Mouse (Mus musculus) CH12.LX (cell line): ENCODE measurements around the gene Erbb3. TPM values are rescaled to one million over a fixed set of nuclear protein-coding genes. Genes with fewer than 3 reads are reported as not detected.

Source experiments
- DNase-seq: peaks from one replicate; pipeline ENCODE4 v3.0.0-alpha.2; 2013; ENCODE audit errors: extremely low read depth
- H3K27ac ChIP-seq: 2 replicates; pipeline ENCODE4 v1.5.1; 2012; ENCODE audit warnings: low read depth, mild to moderate bottlenecking, control low read depth, moderate library complexity; ENCODE audit not compliant: insufficient read depth
- H3K27me3 ChIP-seq: replicated peaks from 2 replicates; pipeline ENCODE3; 2012; ENCODE audit warnings: inconsistent platforms
- H3K36me3 ChIP-seq, 2 experiments: replicated peaks in 1 of 2; 2 replicates each; pipeline versions ENCODE3 to v1.6.1; 2012; ENCODE audit warnings: inconsistent platforms in 1 of 2, low read length in 1 of 2, mild to moderate bottlenecking in 1 of 2, mixed read lengths in 1 of 2, moderate library complexity in 1 of 2; ENCODE audit not compliant: control insufficient read depth in 1 of 2, insufficient read depth in 1 of 2
- H3K4me1 ChIP-seq, 2 experiments: 2 replicates each; pipeline ENCODE4 v1.6.1; 2012; ENCODE audit warnings: inconsistent platforms in 1 of 2, moderate library complexity in 1 of 2; ENCODE audit not compliant: insufficient read depth in 2 of 2, control insufficient read depth in 1 of 2
- H3K4me2 ChIP-seq: 2 replicates; pipeline ENCODE4 v1.6.1; 2012; ENCODE audit warnings: low read depth, mild to moderate bottlenecking, control low read depth; ENCODE audit not compliant: poor library complexity, insufficient read depth, severe bottlenecking
- H3K4me3 ChIP-seq, 3 experiments: fragments of 150-350 bp in 1 of 3; sonication (generic) in 1 of 3; replicated peaks in 1 of 3; 2 replicates each; pipeline versions ENCODE3 to v1.5.1; 2011 to 2012; ENCODE audit warnings: low read depth in 2 of 3, low read length in 2 of 3, mild to moderate bottlenecking in 2 of 3, moderate library complexity in 2 of 3, control low read depth in 1 of 3, improper control_type of control experiment in 1 of 3, inconsistent platforms in 1 of 3, mixed read lengths in 1 of 3; ENCODE audit not compliant: poor library complexity in 1 of 3
- H3K79me2 ChIP-seq: replicated peaks from 2 replicates; pipeline ENCODE4 v1.6.1; 2012; ENCODE audit warnings: mild to moderate bottlenecking, moderate library complexity; ENCODE audit not compliant: control insufficient read depth, poor library complexity, insufficient read depth, severe bottlenecking; ENCODE audit errors: extremely low read depth
- H3K9ac ChIP-seq: 2 replicates; pipeline ENCODE4 v1.6.1; 2012; ENCODE audit warnings: low read depth, mild to moderate bottlenecking, control low read depth, moderate library complexity; ENCODE audit not compliant: insufficient read depth
- H3K9me3 ChIP-seq: replicated peaks from 2 replicates; pipeline ENCODE3; 2012; ENCODE audit warnings: low read length, inconsistent platforms, mixed read lengths
- BHLHE40 ChIP-seq: IDR thresholded peaks from 2 replicates; pipeline ENCODE4 v1.6.1; 2011; ENCODE audit warnings: mild to moderate bottlenecking, low read depth, low read length, improper control_type of control experiment
- CHD1 ChIP-seq: IDR thresholded peaks from 2 replicates; pipeline ENCODE4 v1.6.1; 2012; ENCODE audit warnings: low read depth, low read length, improper control_type of control experiment, inconsistent platforms
- CHD2 ChIP-seq: IDR thresholded peaks from 2 replicates; pipeline ENCODE4 v1.6.1; 2011; ENCODE audit warnings: low read length, improper control_type of control experiment
- CTCF ChIP-seq, 2 experiments: IDR thresholded peaks in 1 of 2; conservative IDR thresholded peaks in 1 of 2; 2 replicates each; pipeline ENCODE4 v1.5.1; 2011 to 2012; ENCODE audit warnings: low read depth in 2 of 2, low read length in 2 of 2, improper control_type of control experiment in 1 of 2, inconsistent platforms in 1 of 2, mild to moderate bottlenecking in 1 of 2, moderate library complexity in 1 of 2
- E2F4 ChIP-seq: IDR thresholded peaks from 2 replicates; pipeline ENCODE4 v1.6.1; 2011; ENCODE audit warnings: low read depth, low read length, improper control_type of control experiment; ENCODE audit not compliant: insufficient replicate concordance
- ELF1 ChIP-seq: IDR thresholded peaks from 2 replicates; pipeline ENCODE4 v1.6.1; 2014; ENCODE audit warnings: low read depth, mild to moderate bottlenecking, inconsistent platforms, low read length, improper control_type of control experiment
- EP300 ChIP-seq: IDR thresholded peaks from 2 replicates; pipeline ENCODE4 v1.6.1; 2011; ENCODE audit warnings: low read length, improper control_type of control experiment
- ETS1 ChIP-seq: conservative IDR thresholded peaks from 2 replicates; pipeline ENCODE4 v1.6.1; 2012; ENCODE audit warnings: low read depth, mild to moderate bottlenecking, inconsistent platforms, low read length, improper control_type of control experiment, moderate library complexity
- GABPA ChIP-seq: IDR thresholded peaks from 2 replicates; pipeline ENCODE4 v1.6.1; 2012; ENCODE audit warnings: low read depth, low read length, improper control_type of control experiment, inconsistent platforms; ENCODE audit not compliant: insufficient replicate concordance
- HCFC1 ChIP-seq: IDR thresholded peaks from 2 replicates; pipeline ENCODE4 v1.6.1; 2012; ENCODE audit warnings: low read depth, mild to moderate bottlenecking, inconsistent platforms, low read length, improper control_type of control experiment
- IRF4 ChIP-seq: IDR thresholded peaks from 2 replicates; pipeline ENCODE4 v1.6.1; 2014; ENCODE audit warnings: low read depth, mild to moderate bottlenecking, inconsistent platforms, low read length, improper control_type of control experiment
- JUN ChIP-seq: IDR thresholded peaks from 2 replicates; pipeline ENCODE4 v1.6.1; 2011; ENCODE audit warnings: low read depth, mild to moderate bottlenecking, low read length, improper control_type of control experiment, moderate library complexity; ENCODE audit not compliant: insufficient read depth
- JUND ChIP-seq: conservative IDR thresholded peaks from 2 replicates; pipeline ENCODE4 v1.6.1; 2011; ENCODE audit warnings: low read depth, low read length, improper control_type of control experiment
- KAT2A ChIP-seq: IDR thresholded peaks from 2 replicates; pipeline ENCODE4 v1.6.1; 2012; ENCODE audit warnings: low read length, improper control_type of control experiment, inconsistent platforms; ENCODE audit not compliant: insufficient replicate concordance
- MAFK ChIP-seq: IDR thresholded peaks from 2 replicates; pipeline ENCODE4 v1.6.1; 2011; ENCODE audit warnings: low read length, improper control_type of control experiment; ENCODE audit not compliant: insufficient replicate concordance
- MAX ChIP-seq: IDR thresholded peaks from 2 replicates; pipeline ENCODE4 v1.6.1; 2011; ENCODE audit warnings: low read length, improper control_type of control experiment
- MAZ ChIP-seq: IDR thresholded peaks from 2 replicates; pipeline ENCODE4 v1.6.1; 2012; ENCODE audit warnings: low read depth, mild to moderate bottlenecking, inconsistent platforms, low read length, improper control_type of control experiment, moderate library complexity
- MEF2A ChIP-seq: IDR thresholded peaks from 2 replicates; pipeline ENCODE4 v1.6.1; 2014; ENCODE audit warnings: low read depth, mild to moderate bottlenecking, inconsistent platforms, low read length, improper control_type of control experiment, borderline replicate concordance
- MXI1 ChIP-seq: IDR thresholded peaks from 2 replicates; pipeline ENCODE4 v1.6.1; 2011; ENCODE audit warnings: mild to moderate bottlenecking, low read depth, low read length, improper control_type of control experiment
- MYC ChIP-seq: IDR thresholded peaks from 2 replicates; pipeline ENCODE4 v1.6.1; 2011; ENCODE audit warnings: low read depth, mild to moderate bottlenecking, improper control_type of control experiment, low read length
- NELFE ChIP-seq: IDR thresholded peaks from 2 replicates; pipeline ENCODE4 v1.6.1; 2011; ENCODE audit warnings: low read depth, low read length, improper control_type of control experiment
- NRF1 ChIP-seq: IDR thresholded peaks from 2 replicates; pipeline ENCODE4 v1.6.1; 2014; ENCODE audit warnings: low read depth, mild to moderate bottlenecking, inconsistent platforms, low read length, improper control_type of control experiment, moderate library complexity
- PAX5 ChIP-seq: IDR thresholded peaks from 2 replicates; pipeline ENCODE4 v1.6.1; 2012; ENCODE audit warnings: low read length, inconsistent platforms, mixed read lengths
- POLR2A ChIP-seq: IDR thresholded peaks from 2 replicates; pipeline ENCODE4 v1.6.1; 2011; ENCODE audit warnings: low read depth, mild to moderate bottlenecking, improper control_type of control experiment, low read length
- POLR2AphosphoS2 ChIP-seq: IDR thresholded peaks from 2 replicates; pipeline ENCODE4 v1.6.1; 2011; ENCODE audit warnings: low read depth, low read length, improper control_type of control experiment
- RAD21 ChIP-seq: IDR thresholded peaks from 2 replicates; pipeline ENCODE4 v1.6.1; 2011; ENCODE audit warnings: low read depth, mild to moderate bottlenecking, low read length, improper control_type of control experiment, moderate library complexity
- RCOR1 ChIP-seq: conservative IDR thresholded peaks from 2 replicates; pipeline ENCODE4 v1.6.1; 2012; ENCODE audit warnings: low read depth, mild to moderate bottlenecking, inconsistent platforms, low read length, improper control_type of control experiment
- SIN3A ChIP-seq: IDR thresholded peaks from 2 replicates; pipeline ENCODE4 v1.6.1; 2012; ENCODE audit warnings: low read length, improper control_type of control experiment, inconsistent platforms
- SMC3 ChIP-seq: IDR thresholded peaks from 2 replicates; pipeline ENCODE4 v1.6.1; 2011; ENCODE audit warnings: low read depth, low read length, improper control_type of control experiment
- TBP ChIP-seq: conservative IDR thresholded peaks from 2 replicates; pipeline ENCODE4 v1.6.1; 2011; ENCODE audit warnings: low read depth, low read length, improper control_type of control experiment
- TCF12 ChIP-seq: IDR thresholded peaks from 2 replicates; pipeline ENCODE4 v1.6.1; 2014; ENCODE audit warnings: low read depth, mild to moderate bottlenecking, inconsistent platforms, low read length, improper control_type of control experiment
- UBTF ChIP-seq: IDR thresholded peaks from 2 replicates; pipeline ENCODE4 v1.6.1; 2012; ENCODE audit warnings: low read depth, mild to moderate bottlenecking, inconsistent platforms, low read length, improper control_type of control experiment, moderate library complexity
- USF1 ChIP-seq: IDR thresholded peaks from 2 replicates; pipeline ENCODE4 v1.6.1; 2014; ENCODE audit warnings: low read depth, mild to moderate bottlenecking, inconsistent platforms, low read length, improper control_type of control experiment
- USF2 ChIP-seq: conservative IDR thresholded peaks from 2 replicates; pipeline ENCODE4 v1.6.1; 2011; ENCODE audit warnings: low read depth, low read length, improper control_type of control experiment
- ZC3H11A ChIP-seq: IDR thresholded peaks from 2 replicates; pipeline ENCODE4 v1.6.1; 2012; ENCODE audit warnings: low read depth, mild to moderate bottlenecking, inconsistent platforms, low read length, improper control_type of control experiment
- ZKSCAN1 ChIP-seq: IDR thresholded peaks from 2 replicates; pipeline ENCODE4 v1.6.1; 2012; ENCODE audit warnings: low read depth, inconsistent platforms, low read length, improper control_type of control experiment, borderline replicate concordance
- ZMIZ1 ChIP-seq: IDR thresholded peaks from 2 replicates; pipeline ENCODE4 v1.6.1; 2012; ENCODE audit warnings: low read depth, mild to moderate bottlenecking, inconsistent platforms, low read length, improper control_type of control experiment
- ZNF384 ChIP-seq: IDR thresholded peaks from 2 replicates; pipeline ENCODE4 v1.6.1; 2012; ENCODE audit warnings: low read depth, low read length, improper control_type of control experiment, inconsistent platforms
- dilution Hi-C: fragments of 300-500 bp; cut with MboI; formaldehyde crosslinking; loops from 2 replicates; pipeline ENCODE4 v1.14.3; 2020; ENCODE audit warnings: low sequenced_read_pairs; ENCODE audit not compliant: extremely low pct_unique_long_range_greater_than_20kb, extremely low pct_ligation_motif_present
- in situ Hi-C: fragments of 300-500 bp; cut with MboI; formaldehyde crosslinking; loops from 3 replicates; pipeline ENCODE4 v1.14.3; 2019; ENCODE audit warnings: low sequenced_read_pairs, low pct_ligation_motif_present, low pct_unique_long_range_greater_than_20kb, mixed read lengths
- polyA plus RNA-seq: library from polyadenylated mRNA; unstranded; fragments of >175 nt; gene quantifications from 2 replicates; pipeline ENCODE4 v1.2.1, GENCODE M21; 2012; ENCODE audit warnings: low read depth; ENCODE audit not compliant: insufficient read length
- total RNA-seq, 2 experiments: library from RNA; depleted of rRNA; stranded (reverse); fragments of 300-350 nt in 1 of 2; fragments of >200 nt in 1 of 2; gene quantifications; 2 replicates each; pipeline ENCODE4 v1.2.3; 2012 to 2014

Erbb3 gene
- total and polyA plus RNA-seq, 3 experiments: 7.7 to 12.6 (median 11.3) TPM

DNA sequence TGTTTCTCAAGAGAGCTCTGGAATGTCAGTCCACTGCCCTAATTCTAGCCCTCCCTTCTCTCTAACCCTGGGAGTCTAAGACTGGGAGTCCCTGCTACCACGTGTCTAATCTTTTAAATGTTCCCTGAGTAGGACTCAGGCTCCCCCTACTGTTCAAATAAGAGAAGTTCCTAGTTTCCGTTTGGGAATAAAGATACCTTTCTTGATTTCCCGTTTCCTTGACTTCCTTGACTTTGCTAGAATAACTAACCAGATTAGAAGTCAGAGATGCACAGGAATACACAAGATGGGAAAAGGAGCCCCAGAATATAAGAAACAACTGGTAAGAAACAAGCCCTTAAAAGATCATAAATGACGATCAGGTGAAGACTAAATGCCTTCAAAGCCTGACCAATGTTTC lies 43.1 kb downstream of the Erbb3 start:
- in situ Hi-C loops (no loop called here), dilution Hi-C loops (no loop called here)
- H3K27me3 ChIP-seq: no peaks in the 10 kb centered on the region
- peak overlapping the region; percentile 70 to 90 (median 71) for H3K4me3 ChIP-seq
- H3K27ac ChIP-seq: no peak overlapping the region; the same call in 1 of the 2 replicates
- peak; percentile 98 for TF ChIP-seq MAX
- no peak; the same call in 1 of the 2 replicates for TF ChIP-seq EP300
- 0 out of 2 replicates have a peak, but pooled peaks have one; percentile 37 for TF ChIP-seq MAFK
- peak; percentile 44; the same call in 1 of the 2 replicates for TF ChIP-seq POLR2A
- peak; percentile 79 for TF ChIP-seq RAD21
- TF ChIP-seq ZC3H11A: 0 out of 2 replicates have a peak, but pooled peaks have one; percentile 9
- peak; percentile 20; the same call in 1 of the 2 replicates for TF ChIP-seq JUND
- TF ChIP-seq RCOR1: no peak
- no peak for TF ChIP-seq PAX5
- 0 out of 2 replicates have a peak, but pooled peaks have one; percentile 22 for TF ChIP-seq NELFE
- TF ChIP-seq GABPA: no peak
- peak; percentile 99 for TF ChIP-seq MXI1
- no peak for TF ChIP-seq ZNF384
- no peak for TF ChIP-seq ZMIZ1
- peak; percentile 51; the same call in 1 of the 2 replicates for TF ChIP-seq CHD2
- TF ChIP-seq HCFC1: peak; percentile 54
- TF ChIP-seq JUN: 0 out of 2 replicates have a peak, but pooled peaks have one; percentile 27
- peak; percentile 95 for TF ChIP-seq SIN3A
- TF ChIP-seq USF2: peak; percentile 59
- peak; percentile 66; the same call in 1 of the 2 replicates for TF ChIP-seq IRF4
- peak; percentile 54 for TF ChIP-seq SMC3
- 0 out of 2 replicates have a peak, but pooled peaks have one; percentile 46 for TF ChIP-seq E2F4
- no peak for TF ChIP-seq UBTF
- peak; percentile 100 for TF ChIP-seq MYC
- peak; percentile 39; the same call in 1 of the 2 replicates for TF ChIP-seq CHD1
- no peak for TF ChIP-seq NRF1
- peak; percentile 63; the same call in 1 of the 2 replicates for TF ChIP-seq ELF1
- TF ChIP-seq BHLHE40: peak; percentile 56
- peak; percentile 74; the same call in 1 of the 2 replicates for TF ChIP-seq TBP
- TF ChIP-seq USF1: peak; percentile 70
- TF ChIP-seq MAZ: 0 out of 2 replicates have a peak, but pooled peaks have one; percentile 58
- peak; percentile 66 to 84 for TF ChIP-seq CTCF (conservative IDR thresholded peaks at IDR 0.05 in 1 of 2, IDR thresholded peaks at IDR 0.05 in 1 of 2; ENCODE audit: low read depth in 2 of 2, low read length in 2 of 2)
- 0 out of 2 replicates have a peak, but pooled peaks have one; percentile 19 for TF ChIP-seq MEF2A
- 0 out of 2 replicates have a peak, but pooled peaks have one; percentile 39 for TF ChIP-seq KAT2A
- TF ChIP-seq ETS1: 0 out of 2 replicates have a peak, but pooled peaks have one; percentile 21
- TF ChIP-seq TCF12: 0 out of 2 replicates have a peak, but pooled peaks have one; percentile 38
- TF ChIP-seq POLR2AphosphoS2: no peak
- no peak for TF ChIP-seq ZKSCAN1
- peak overlapping the region; percentile 93 for H3K4me2 ChIP-seq
- peak; percentile 77 for DNase-seq
- H3K4me1 ChIP-seq: peaks cover 13 to 39% of the 10 kb centered on the region in 2 experiments
- peak overlapping the region; percentile 87 for H3K9ac ChIP-seq
- H3K36me3 ChIP-seq: peaks cover 35 to 47% of the 10 kb centered on the region in 2 experiments
- H3K9me3 ChIP-seq: no peaks in the 10 kb centered on the region
- peaks cover 18% of the 10 kb centered on the region for H3K79me2 ChIP-seq
